21 mouse cellular contexts compared by ENCODE assay signal in the genomic region with DNA sequence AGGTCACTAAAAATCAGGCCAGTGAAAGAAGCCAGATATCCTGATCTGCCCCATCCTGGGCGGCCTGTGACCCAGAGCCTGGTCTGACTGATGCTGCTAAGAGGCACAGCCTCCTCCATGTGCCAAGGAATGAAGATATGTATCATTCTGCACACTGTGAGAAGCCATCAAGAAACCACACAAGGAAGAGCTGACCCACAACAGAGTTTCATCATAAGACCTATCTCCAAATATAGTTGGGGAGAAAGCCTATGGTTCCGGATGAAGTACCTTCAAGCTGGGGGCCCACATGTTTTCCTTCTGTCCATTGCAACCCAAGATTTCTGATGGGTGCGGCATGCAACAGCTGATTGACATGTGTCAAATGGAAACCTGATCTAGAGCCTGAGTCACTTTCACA. TPM values are rescaled to one million over a fixed set of nuclear protein-coding genes. Genes with fewer than 3 reads are reported as not detected.
"Had no signal": no experiment of that assay in that cellular context is flagged by ENCODE, and none has a peak within 500 bp of the region (broad histone marks: within the 10 kb centered on the region; RNA-seq: fewer than 3 reads in every experiment).

No protein-coding gene starts in this region.

- H3K27me3 ChIP-seq: lung, embryonic 15.5 days; midbrain, embryonic 13.5 days; neural tube, embryonic 12.5 days; stomach, embryonic 15.5 days had no signal

- H3K4me2 ChIP-seq: liver, embryonic 15.5 days; lung, embryonic 15.5 days; midbrain, embryonic 11.5 days; midbrain, embryonic 13.5 days; neural tube, embryonic 12.5 days; stomach, embryonic 15.5 days had no signal

- ATAC-seq: liver, postnatal 0 days; lung, postnatal 0 days; midbrain, embryonic 13.5 days had no signal

- H3K27ac ChIP-seq: liver, embryonic 15.5 days; lung, embryonic 15.5 days; midbrain, embryonic 13.5 days; neural tube, embryonic 12.5 days; stomach, embryonic 15.5 days; stomach, postnatal 0 days had no signal

- H3K36me3 ChIP-seq: liver, embryonic 15.5 days; lung, embryonic 15.5 days; midbrain, embryonic 13.5 days; neural tube, embryonic 12.5 days; stomach, embryonic 15.5 days had no signal

- H3K9ac ChIP-seq: liver, embryonic 15.5 days; liver, postnatal 0 days; lung, embryonic 15.5 days; midbrain, embryonic 13.5 days; neural tube, embryonic 12.5 days; stomach, embryonic 15.5 days had no signal

- H3K4me3 ChIP-seq: liver, embryonic 15.5 days; lung, embryonic 15.5 days; megakaryocyte, embryonic 14.5 days; midbrain, embryonic 13.5 days; neural tube, embryonic 12.5 days; stomach, embryonic 15.5 days had no signal

- H3K4me1 ChIP-seq: lung, embryonic 15.5 days; midbrain, embryonic 13.5 days; neural tube, embryonic 12.5 days; stomach, embryonic 15.5 days had no signal

- DNase-seq: liver, postnatal 0 days; lung, adult 2 months; lung, postnatal 14 days; lung, postnatal 4 days; right cerebral cortex, postnatal 14 days; thymus, adult 2 months; thymus, postnatal 25 days; thymus, postnatal 4 days had no signal

- H3K9me3 ChIP-seq: liver, embryonic 15.5 days; lung, embryonic 15.5 days; megakaryocyte, embryonic 14.5 days; midbrain, embryonic 13.5 days; neural tube, embryonic 12.5 days; stomach, embryonic 15.5 days had no signal

RNA-seq across cellular contexts. Expression of a gene that starts 16.1 kb away (rescaled TPM):
- total RNA-seq: monocyte, adult 5-6 weeks; neutrophil, adult 5-6 weeks had no signal
- polyA plus RNA-seq: stomach, postnatal 0 days; testis, adult 2 months; thymus, adult 2 months; urinary bladder, adult 2 months had no signal

RNA-seq across cellular contexts. Expression of a gene that starts 29.2 kb away (rescaled TPM):
- total RNA-seq: monocyte, adult 5-6 weeks had no signal
- polyA plus RNA-seq: testis, adult 2 months; urinary bladder, adult 2 months had no signal

RNA-seq across cellular contexts. Expression of a gene that starts 31.6 kb away (rescaled TPM):
- total RNA-seq: monocyte, adult 5-6 weeks had no signal
